Mouse (Mus musculus) liver, postnatal 0 days (tissue): Measurements from ENCODE around the gene Ttc21b. TPM values are rescaled to one million over a fixed set of nuclear protein-coding genes. Genes with fewer than 3 reads are reported as not detected.
A peak's percentile ranks its signal among the peaks of the same experiment; 100 is the strongest.

Experiments used
- ATAC-seq: fragments of 200-750 bp; cut with Nextera tagmentation; 2 replicates; pipeline ENCODE4 v1.8.0; 2017; ENCODE audit warnings: mild to moderate bottlenecking, moderate library complexity
- DNase-seq: peaks from one replicate; pipeline ENCODE4 v3.0.0-alpha.2; 2016
- H3K27ac ChIP-seq: fragments of 300-500 bp; sonication (generic); 2 replicates; pipeline ENCODE4 v1.5.1; 2014; ENCODE audit warnings: antibody characterized with exemption, moderate library complexity, mild to moderate bottlenecking, low read depth
- H3K27me3 ChIP-seq: fragments of 300-500 bp; sonication (generic); 2 replicates; pipeline ENCODE4 v1.6.1; 2014; ENCODE audit warnings: low read length, control low read depth, mixed read lengths; ENCODE audit not compliant: insufficient read depth
- H3K36me3 ChIP-seq: fragments of 300-500 bp; sonication (generic); replicated peaks from 2 replicates; pipeline ENCODE4 v1.6.1; 2014; ENCODE audit warnings: mild to moderate bottlenecking, control low read depth, low read length, moderate library complexity, mixed read lengths; ENCODE audit not compliant: insufficient read depth
- H3K4me1 ChIP-seq: fragments of 300-500 bp; sonication (generic); 2 replicates; pipeline ENCODE4 v1.6.1; 2014; ENCODE audit warnings: antibody characterized with exemption, mild to moderate bottlenecking, control low read depth; ENCODE audit not compliant: insufficient read depth
- H3K4me2 ChIP-seq: fragments of 300-500 bp; sonication (generic); 2 replicates; pipeline ENCODE4 v1.6.1; 2014; ENCODE audit warnings: low read depth, mild to moderate bottlenecking, low read length, moderate library complexity, mixed read lengths
- H3K4me3 ChIP-seq: fragments of 300-500 bp; sonication (generic); 2 replicates; pipeline ENCODE4 v1.5.1; 2014; ENCODE audit warnings: low read depth, low read length
- H3K9ac ChIP-seq: fragments of 300-500 bp; sonication (generic); replicated peaks from 2 replicates; pipeline ENCODE4 v1.6.1; 2014; ENCODE audit warnings: mild to moderate bottlenecking, moderate library complexity
- H3K9me3 ChIP-seq: fragments of 300-500 bp; sonication (generic); 2 replicates; pipeline ENCODE4 v1.6.1; 2016; ENCODE audit warnings: mild to moderate bottlenecking, control low read depth, low read length, mixed read lengths
- CTCF ChIP-seq: sonication (generic); IDR thresholded peaks from 2 replicates; pipeline ENCODE4 v1.5.1; 2016; ENCODE audit warnings: antibody characterized with exemption, low read depth
- EP300 ChIP-seq: IDR thresholded peaks from 2 replicates; pipeline ENCODE4 v1.6.1; 2016; ENCODE audit warnings: antibody characterized with exemption, low read depth, mild to moderate bottlenecking
- WGBS: fragments of 180-500 bp; shearing (Covaris S2); extraction: QIAGEN DNeasy Blood & Tissue Kit; methylation state at CpG from one replicate; pipeline ENCODE4 v1.1.7; 2014; ENCODE audit not compliant: insufficient replicate concordance; 5-methylcytosine and 5-hydroxymethylcytosine counted together
- polyA plus RNA-seq: library from polyadenylated mRNA; unstranded; fragments of >200 nt; fragmentation: Nextera tagmentation; extraction: Ambion mirVana; gene quantifications from 2 replicates; pipeline ENCODE4 v1.2.1, GENCODE M21; 2015

Gene Ttc21b
- polyA plus RNA-seq: 0.56 and 0.60 TPM in 2 replicates

DNA sequence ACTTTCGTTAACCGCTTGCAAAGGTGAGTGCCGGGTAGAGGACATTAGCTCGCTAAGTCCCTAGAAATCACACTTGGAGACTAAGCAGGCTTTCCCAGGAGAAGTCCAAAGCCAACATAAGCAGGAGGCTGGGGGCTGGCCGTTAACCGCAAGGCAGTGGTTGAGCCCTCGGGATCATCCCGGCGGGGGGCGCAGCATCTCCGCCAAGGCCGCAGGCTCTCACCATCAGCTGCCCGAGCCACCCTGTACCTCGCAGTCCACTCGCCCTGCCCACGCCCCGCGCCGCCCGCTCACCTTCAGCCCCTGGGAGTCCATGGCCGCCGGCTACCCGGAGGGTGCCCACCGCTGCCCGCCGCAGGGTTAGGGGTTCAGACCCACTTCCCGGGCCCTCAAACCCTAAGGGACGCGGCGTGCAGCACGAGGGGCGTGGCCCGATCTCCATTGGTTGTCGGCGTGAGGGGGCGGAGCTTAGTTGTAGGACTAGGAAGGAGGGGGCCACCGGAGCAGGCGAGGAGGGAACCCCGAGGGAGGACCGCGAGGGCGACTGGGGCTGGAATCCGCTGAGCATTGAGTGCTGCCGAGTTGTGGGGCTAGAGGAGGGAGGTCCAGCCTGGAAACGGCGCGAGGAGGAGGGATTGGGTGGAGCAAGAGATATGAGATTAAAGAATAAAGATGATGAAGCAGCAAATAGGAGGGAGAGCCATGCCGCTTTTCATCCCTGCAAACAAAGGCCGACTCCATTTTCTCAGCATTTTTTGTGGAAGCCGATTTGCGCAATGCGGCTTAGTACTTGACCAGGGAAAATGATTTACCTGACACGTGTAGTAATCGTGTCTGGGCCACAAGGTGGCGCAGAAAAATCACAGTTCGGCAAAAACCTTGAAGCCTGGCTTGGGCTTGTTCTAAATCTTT, at the start of gene Ttc21b:
Gene Ttc21b (minus strand): TSS at position 398 of the 912 bp plus-strand sequence.
- H3K4me1 ChIP-seq: peaks cover 8% of the 10 kb centered on the region
- H3K36me3 ChIP-seq: no peaks in the 10 kb centered on the region
- DNase-seq (peak; percentile 90), ATAC-seq (peak; percentile 99)
- no peaks in the 10 kb centered on the region for H3K9me3 ChIP-seq
- under 1% methylated on average over 51 of the region's 56 CpGs for WGBS
- H3K27me3 ChIP-seq: no peaks in the 10 kb centered on the region
- H3K9ac ChIP-seq: peak within 1 kb of the TSS; percentile 46
- TF ChIP-seq CTCF (peak; percentile 75), EP300 (no peak)
- H3K4me2 ChIP-seq: peak within 1 kb of the TSS; percentile 93
- H3K4me3 ChIP-seq: peak within 1 kb of the TSS; percentile 68
- no peak within 1 kb of the TSS for H3K27ac ChIP-seq

- H3K4me3 ChIP-seq: no peak overlapping the region
- no peaks in the 10 kb centered on the region for H3K27me3 ChIP-seq
- no peaks in the 10 kb centered on the region for H3K9me3 ChIP-seq
- no peak overlapping the region for H3K27ac ChIP-seq
- WGBS: 85% methylated on average over 3 of the region's 3 CpGs
- no peaks in the 10 kb centered on the region for H3K36me3 ChIP-seq
- ATAC-seq (no peak), DNase-seq (no peak)
- TF ChIP-seq CTCF (no peak), EP300 (no peak)
- H3K4me2 ChIP-seq: no peak overlapping the region
- H3K4me1 ChIP-seq: no peaks in the 10 kb centered on the region
- H3K9ac ChIP-seq: no peak overlapping the region
Measured at GRCm38 (mm10) chr2:66272551-66272950, 16.1 kb upstream of the Ttc21b start.

- TF ChIP-seq CTCF (no peak), EP300 (no peak)
- WGBS: 79% methylated on average over 1 of the region's 1 CpGs
- no peak for ATAC-seq
- H3K4me2 ChIP-seq: no peak overlapping the region
- no peaks in the 10 kb centered on the region for H3K9me3 ChIP-seq
- H3K27ac ChIP-seq: no peak overlapping the region
- no peak for DNase-seq
- no peak overlapping the region for H3K9ac ChIP-seq
- H3K4me1 ChIP-seq: no peaks in the 10 kb centered on the region
- no peak overlapping the region for H3K4me3 ChIP-seq
- H3K36me3 ChIP-seq: no peaks in the 10 kb centered on the region; the same call in 1 of the 2 replicates
- H3K27me3 ChIP-seq: no peaks in the 10 kb centered on the region
Measured at GRCm38 (mm10) chr2:66244013-66244412, 12.4 kb downstream of the Ttc21b start.

- H3K4me1 ChIP-seq: no peaks in the 10 kb centered on the region
- DNase-seq (no peak), ATAC-seq (no peak)
- H3K4me3 ChIP-seq: no peak overlapping the region
- WGBS: 77% methylated on average over 1 of the region's 1 CpGs
- H3K27me3 ChIP-seq: no peaks in the 10 kb centered on the region
- TF ChIP-seq CTCF (no peak), EP300 (no peak)
- no peaks in the 10 kb centered on the region for H3K36me3 ChIP-seq
- no peak overlapping the region for H3K9ac ChIP-seq
- no peak overlapping the region for H3K27ac ChIP-seq
- no peaks in the 10 kb centered on the region for H3K9me3 ChIP-seq
- H3K4me2 ChIP-seq: no peak overlapping the region
Measured at GRCm38 (mm10) chr2:66240334-66240733, 16.1 kb downstream of the Ttc21b start.

DNA sequence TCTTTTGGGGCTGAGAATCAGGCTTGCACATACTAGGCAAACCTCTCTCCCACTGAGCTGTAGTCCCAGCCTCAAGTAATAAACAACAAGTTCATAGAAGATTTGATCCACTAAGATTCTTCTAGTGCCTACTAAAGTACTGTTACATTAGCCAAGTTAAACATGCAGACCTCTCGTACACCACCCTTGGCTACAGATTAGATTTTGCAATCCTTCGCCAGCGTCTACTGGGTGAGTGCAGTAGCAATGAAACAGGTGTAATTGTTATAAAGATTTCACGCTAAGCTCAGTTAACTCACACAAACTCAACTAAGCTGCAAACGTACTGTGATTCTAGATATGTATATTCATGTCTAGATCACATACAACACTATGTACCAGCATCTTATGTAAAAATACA, 17.5 kb downstream of the Ttc21b start:
- no peak for ATAC-seq

DNA sequence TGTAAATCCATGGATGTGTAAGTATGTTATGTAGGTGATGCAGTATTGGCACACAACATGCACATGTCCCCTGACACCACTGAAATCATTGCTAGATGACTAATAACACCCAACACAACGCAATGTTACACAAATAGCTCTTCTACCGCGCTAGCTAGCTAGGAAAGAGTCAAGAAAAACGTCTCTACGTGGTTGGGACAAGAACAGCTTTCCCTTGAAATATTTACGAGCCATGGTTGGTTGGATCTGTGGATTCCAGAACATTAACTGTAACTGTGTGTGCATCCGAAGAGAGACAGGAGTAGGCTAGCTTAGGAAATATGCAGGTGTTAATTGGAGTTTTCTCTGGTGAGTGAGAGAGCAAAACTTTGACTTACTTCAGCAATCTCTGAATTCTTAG, 35.5 kb downstream of the Ttc21b start:
- Histone ChIP-seq H3K4me2 (no peak overlapping the region), H3K9me3 (no peaks in the 10 kb centered on the region), H3K4me3 (no peak overlapping the region), H3K9ac (no peak overlapping the region), H3K36me3 (no peaks in the 10 kb centered on the region), H3K27me3 (no peaks in the 10 kb centered on the region), H3K27ac (no peak overlapping the region), H3K4me1 (no peaks in the 10 kb centered on the region)
- WGBS: 82% methylated on average over 7 of the region's 7 CpGs
- TF ChIP-seq CTCF (no peak), EP300 (no peak)
- ATAC-seq (no peak), DNase-seq (no peak)

More for the DNA sequence above, 17.5 kb downstream of the Ttc21b start:
- Histone ChIP-seq H3K4me2 (no peak overlapping the region), H3K4me3 (no peak overlapping the region), H3K27me3 (no peaks in the 10 kb centered on the region), H3K9me3 (no peaks in the 10 kb centered on the region), H3K36me3 (no peaks in the 10 kb centered on the region), H3K27ac (no peak overlapping the region), H3K9ac (no peak overlapping the region), H3K4me1 (no peaks in the 10 kb centered on the region)
- no peak for TF ChIP-seq EP300
- no peak for TF ChIP-seq CTCF
- WGBS: 77% methylated on average over 5 of the region's 5 CpGs
- no peak for DNase-seq
